Mouse (Mus musculus): ENCODE results near the gene Bcl2. TPM values are rescaled to one million over a fixed set of nuclear protein-coding genes. Genes with fewer than 3 reads are reported as not detected.
"Not testable (repeated sequence)": the region's sequence is repeated elsewhere in the genome, so short reads cannot be mapped to it uniquely, and the experiment has no call there.

Bcl2 gene
- 1 to 10 TPM; 3.7 to 4.4 TPM for total RNA-seq (2021)

DNA sequence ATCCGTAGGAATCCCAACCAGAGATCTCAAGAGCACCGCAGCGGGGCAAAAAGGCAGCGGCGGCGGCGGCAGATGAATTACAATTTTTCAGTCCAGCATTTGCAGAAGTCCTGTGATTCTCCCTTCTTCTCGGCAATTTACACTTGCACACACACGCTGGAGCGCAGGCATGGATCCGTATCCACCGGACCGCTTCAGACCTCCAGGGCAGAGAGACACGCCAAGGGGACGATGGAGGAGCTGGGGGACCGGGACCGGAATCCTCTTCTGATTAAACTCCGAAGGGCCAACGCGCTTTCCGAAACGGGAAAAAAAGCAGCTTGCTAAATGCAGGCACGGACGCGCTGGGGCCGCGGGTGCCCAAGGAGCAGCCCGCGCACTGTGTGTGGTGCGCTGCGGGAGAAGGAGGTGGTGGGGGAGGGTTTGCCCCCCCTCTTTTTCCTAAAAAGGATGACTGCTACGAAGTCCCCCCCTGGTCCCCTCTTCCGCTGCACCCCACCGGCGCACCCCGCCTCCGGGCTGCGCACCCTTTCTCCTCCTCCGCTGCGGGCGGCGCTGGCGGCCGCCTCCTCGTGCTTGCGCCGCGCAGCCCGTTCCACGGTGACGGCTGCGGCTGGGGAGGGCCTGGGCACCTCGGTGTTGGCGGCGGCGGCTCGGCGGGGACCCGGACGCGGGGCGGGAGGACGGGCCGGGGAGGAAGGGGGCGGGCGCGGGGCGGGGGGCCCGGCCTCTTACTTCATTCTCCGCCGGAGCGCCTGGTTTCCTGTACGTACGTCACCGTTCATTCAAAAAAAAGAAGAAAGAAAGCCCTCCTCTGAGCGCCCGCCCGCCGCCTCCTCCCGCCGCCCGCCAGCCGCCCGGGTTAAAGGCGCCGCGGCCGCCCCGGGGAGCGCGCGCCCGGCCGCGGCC lies at the start of gene Bcl2:
Gene Bcl2, minus strand, starts transcription at position 654 of the 909 bp plus-strand sequence.
- DNase-seq (ENCODE audit: low spot score): peak; percentile 72
- intact Hi-C loops (cut with DNase I): loop anchor here (2.0 to 10.0 kb wide), 3 partner anchors 85 to 649 kb away; partner anchors contain the start of gene Phlpp1

DNA sequence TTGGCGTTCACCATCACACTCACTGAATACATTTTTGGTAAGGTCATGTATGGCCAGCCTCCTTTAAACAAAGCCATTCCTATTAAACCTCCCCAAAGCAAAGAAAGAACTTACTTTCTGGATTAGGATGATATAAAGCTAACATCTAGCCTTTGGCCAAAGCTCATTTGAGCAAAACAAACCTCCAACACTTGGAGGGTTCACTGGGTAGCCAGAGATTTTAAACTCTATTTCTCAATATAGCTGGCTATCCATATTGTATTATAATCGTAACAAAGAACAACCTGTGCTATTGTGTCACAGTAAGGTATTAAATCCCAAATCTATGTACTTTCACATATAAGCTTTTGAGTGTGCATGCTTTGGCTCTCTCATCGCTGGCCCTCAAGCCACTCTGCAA lies 46.7 kb upstream of the Bcl2 start:
- intact Hi-C loops (cut with DNase I): loop anchor here (1.0 kb wide), 1 partner anchor 36 kb away; the partner anchor contains the start of gene Vps4b
- no peak for DNase-seq (ENCODE audit: low spot score)

- DNase-seq (ENCODE audit: low spot score): peak; percentile 96
- intact Hi-C loops (cut with DNase I): no loop called here
Measured at GRCm38 (mm10) chr1:106759572-106760435, 45.7 kb upstream of the Bcl2 start, which contains the start of gene Kdsr. Kdsr (minus strand) TSS chr1:106759727.

DNA sequence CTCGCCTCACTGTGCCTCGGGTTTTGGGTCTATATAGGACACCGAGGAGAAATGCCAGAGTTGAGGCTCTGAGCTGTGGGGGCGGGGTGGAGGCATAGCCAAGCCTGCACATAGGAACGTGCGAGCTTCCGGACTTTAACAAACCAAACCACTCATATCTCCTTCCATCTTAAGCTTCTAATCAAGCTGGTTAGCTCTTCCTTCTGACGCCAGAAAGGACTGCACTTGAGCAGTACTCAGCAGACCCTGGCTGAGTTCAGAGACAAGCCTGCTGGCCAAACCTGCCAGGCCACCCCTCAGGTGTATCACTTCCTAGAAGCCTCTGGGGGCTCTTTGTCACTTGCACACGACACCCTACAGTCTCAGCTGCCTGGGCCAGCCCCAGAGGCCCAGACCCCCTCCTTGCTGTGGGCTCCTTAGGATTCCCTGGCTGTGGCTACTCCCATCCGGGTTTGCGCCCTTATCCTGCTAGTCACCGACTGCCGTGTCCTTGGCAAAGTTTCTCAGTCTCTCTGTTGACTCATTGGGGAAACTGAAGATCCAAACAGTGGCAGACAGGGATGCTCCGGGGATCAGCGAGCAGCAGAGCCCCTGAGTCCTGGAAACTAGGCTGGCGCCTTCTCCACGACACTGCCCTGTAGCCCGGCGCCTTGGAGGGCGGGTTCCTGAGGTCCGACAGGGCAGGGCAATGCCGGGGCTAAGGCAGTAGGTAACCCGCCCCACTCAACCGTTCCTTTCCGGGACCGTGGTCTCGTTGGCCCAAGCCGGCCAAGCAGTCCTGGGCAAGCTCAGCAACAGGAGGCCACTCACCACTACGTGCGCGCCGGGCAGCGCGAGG lies 44.9 kb upstream of the Bcl2 start:
- no peak for DNase-seq (ENCODE audit: low spot score)
- intact Hi-C loops (cut with DNase I): no loop called here

- intact Hi-C loops (cut with DNase I): no loop called here
- DNase-seq (ENCODE audit: low spot score): no peak
Measured at GRCm38 (mm10) chr1:106756633-106757032, 42.6 kb upstream of the Bcl2 start.

- DNase-seq (ENCODE audit: low spot score): no peak
- intact Hi-C loops (cut with DNase I): no loop called here
Measured at GRCm38 (mm10) chr1:106752013-106752412, 37.9 kb upstream of the Bcl2 start.

GRCm38 (mm10) chr1:106750656-106751055 lies 36.6 kb upstream of the Bcl2 start:
- intact Hi-C loops (cut with DNase I): no loop called here
- no peak for DNase-seq (ENCODE audit: low spot score)

- DNase-seq (ENCODE audit: low spot score): no peak
- intact Hi-C loops (cut with DNase I): no loop called here
Measured at GRCm38 (mm10) chr1:106748555-106749315, 34.7 kb upstream of the Bcl2 start.

DNA sequence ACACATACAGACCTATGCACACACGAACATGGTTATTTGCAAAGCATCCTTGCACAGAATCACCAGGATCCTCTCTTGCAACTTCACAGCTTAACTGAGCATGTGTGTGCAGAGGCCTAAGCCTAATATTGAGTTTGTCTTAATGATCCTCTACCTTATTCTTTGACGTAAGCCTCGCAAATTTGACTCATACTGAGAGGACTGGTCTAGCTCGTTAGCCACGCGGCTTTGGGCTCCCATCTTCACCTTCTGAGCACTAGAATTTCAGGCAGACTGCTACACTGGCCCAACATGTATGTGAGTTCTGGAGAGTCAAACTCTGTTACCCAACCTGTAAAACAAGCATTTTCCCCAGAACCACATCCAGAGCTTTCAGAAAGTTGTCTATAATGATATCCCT lies 28.9 kb upstream of the Bcl2 start:
- intact Hi-C loops (cut with DNase I): no loop called here
- no peak for DNase-seq (ENCODE audit: low spot score)

DNA sequence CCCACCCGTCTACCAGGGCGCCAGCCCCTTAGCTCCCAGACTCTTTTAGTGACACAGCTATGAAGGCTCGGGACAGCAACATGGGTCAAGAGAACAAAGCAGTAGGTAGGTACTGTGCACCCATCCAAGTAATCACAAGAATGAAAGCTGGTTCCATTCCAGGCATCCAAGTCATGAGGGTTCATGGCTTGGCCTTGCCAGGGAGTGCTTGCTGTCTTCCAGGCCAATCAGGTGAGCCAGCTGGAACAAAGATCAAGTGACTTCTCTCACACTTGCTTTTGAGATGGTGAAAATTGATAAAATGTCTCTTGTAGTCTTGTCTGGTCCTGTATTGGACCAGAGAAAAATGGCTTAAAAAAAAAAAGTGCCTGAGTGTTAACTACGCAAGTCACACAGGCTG lies 26.7 kb upstream of the Bcl2 start:
- intact Hi-C loops (cut with DNase I): no loop called here
- no peak for DNase-seq (ENCODE audit: low spot score)

- intact Hi-C loops (cut with DNase I): loop anchor here (5.0 kb wide), 3 partner anchors 77 to 313 kb away; no protein-coding TSS in a partner anchor
- DNase-seq (ENCODE audit: low spot score): no peak
Measured at GRCm38 (mm10) chr1:106739810-106740209, 25.7 kb upstream of the Bcl2 start.

GRCm38 (mm10) chr1:106738092-106738491 lies 24.0 kb upstream of the Bcl2 start:
- no peak for DNase-seq (ENCODE audit: low spot score)
- intact Hi-C loops (cut with DNase I): loop anchor here (5.0 kb wide), 3 partner anchors 79 to 311 kb away; no protein-coding TSS in a partner anchor

DNA sequence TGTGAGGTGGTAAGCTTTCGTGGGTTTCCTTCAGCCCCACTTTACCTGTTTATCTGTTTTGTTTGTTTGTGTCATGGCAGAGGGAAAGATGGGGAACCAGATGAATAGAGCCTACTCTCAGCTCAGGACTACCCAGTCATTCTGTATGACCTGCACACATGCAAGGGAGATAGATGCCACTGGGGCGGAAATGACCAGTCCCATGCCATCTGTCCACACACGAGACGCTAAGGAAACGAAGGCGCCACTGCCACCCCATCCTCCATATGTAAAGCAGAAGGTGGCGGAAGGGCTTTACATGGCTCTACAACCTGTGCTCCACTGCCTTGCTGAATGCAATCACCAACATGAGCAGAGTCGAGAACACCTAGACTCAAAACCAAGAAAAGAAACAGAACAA lies 22.1 kb upstream of the Bcl2 start:
- intact Hi-C loops (cut with DNase I): loop anchor here (5.0 kb wide), 3 partner anchors 81 to 309 kb away; no protein-coding TSS in a partner anchor
- no peak for DNase-seq (ENCODE audit: low spot score)

- DNase-seq (ENCODE audit: low spot score): no peak
- intact Hi-C loops (cut with DNase I): loop anchor here (5.0 kb wide), 3 partner anchors 82 to 308 kb away; no protein-coding TSS in a partner anchor
Measured at GRCm38 (mm10) chr1:106735586-106735985, 21.5 kb upstream of the Bcl2 start.

- intact Hi-C loops (cut with DNase I): no loop called here
- DNase-seq (ENCODE audit: low spot score): no peak
Measured at GRCm38 (mm10) chr1:106722061-106722460, 8.0 kb upstream of the Bcl2 start.

- intact Hi-C loops (cut with DNase I): loop anchor here (1.0 to 10.0 kb wide), 5 partner anchors 175 to 653 kb away; partner anchors contain the start of gene Phlpp1
- not testable (repeated sequence) for DNase-seq (ENCODE audit: low spot score)
Measured at GRCm38 (mm10) chr1:106717736-106718135, 3.7 kb upstream of the Bcl2 start.

- DNase-seq (ENCODE audit: low spot score): peak; percentile 9
- intact Hi-C loops (cut with DNase I): loop anchor here (1.0 to 10.0 kb wide), 5 partner anchors 175 to 652 kb away; partner anchors contain the start of gene Phlpp1
Measured at GRCm38 (mm10) chr1:106717071-106717601, 3.1 kb upstream of the Bcl2 start.

- intact Hi-C loops (cut with DNase I): loop anchor here (10.0 kb wide), 2 partner anchors 541 to 651 kb away; partner anchors contain the start of gene Phlpp1
- no peak for DNase-seq (ENCODE audit: low spot score)
Measured at GRCm38 (mm10) chr1:106716141-106716540, 2.1 kb upstream of the Bcl2 start.
